Mouse (Mus musculus): ENCODE measurements around the gene Rnf146. TPM values are rescaled to one million over a fixed set of nuclear protein-coding genes. Genes with fewer than 3 reads are reported as not detected.
A peak's percentile ranks its signal among the peaks of the same experiment; 100 is the strongest.
"Not testable (repeated sequence)": the region's sequence is repeated elsewhere in the genome, so short reads cannot be mapped to it uniquely, and the experiment has no call there.

Rnf146 gene
- 67.3 and 69.7 TPM in 2 replicates for polyA plus RNA-seq (2014; fragmentation: Nextera tagmentation; extraction: Ambion mirVana)

GRCm38 (mm10) chr10:29362197-29362900, at the start of gene Rnf146:
Rnf146 (minus strand) TSS chr10:29362442.
- Histone ChIP-seq H3K4me2 (peak within 1 kb of the TSS; percentile 64), H3K27me3 (ENCODE audit: control insufficient read depth, insufficient read depth, low read length) (no peaks in the 10 kb centered on the region), H3K9me3 (ENCODE audit: control insufficient read depth, low read length) (no peaks in the 10 kb centered on the region), H3K4me1 (ENCODE audit: control insufficient read depth, insufficient read depth, low read length) (peaks cover 7% of the 10 kb centered on the region), H3K36me3 (ENCODE audit: control insufficient read depth, insufficient read depth, low read length) (no peaks in the 10 kb centered on the region), H3K27ac (ENCODE audit: low read depth, low read length) (peak within 1 kb of the TSS; percentile 97), H3K9ac (ENCODE audit: low read length) (peak within 1 kb of the TSS; percentile 97), H3K4me3 (ENCODE audit: low read depth, low read length) (peak within 1 kb of the TSS; percentile 93)
- DNase-seq (ENCODE audit: low spot score, missing footprints) (no peak), ATAC-seq (ENCODE audit: low FRiP score) (no peak)
- 10% methylated on average over 15 of the region's 15 CpGs for WGBS

DNA sequence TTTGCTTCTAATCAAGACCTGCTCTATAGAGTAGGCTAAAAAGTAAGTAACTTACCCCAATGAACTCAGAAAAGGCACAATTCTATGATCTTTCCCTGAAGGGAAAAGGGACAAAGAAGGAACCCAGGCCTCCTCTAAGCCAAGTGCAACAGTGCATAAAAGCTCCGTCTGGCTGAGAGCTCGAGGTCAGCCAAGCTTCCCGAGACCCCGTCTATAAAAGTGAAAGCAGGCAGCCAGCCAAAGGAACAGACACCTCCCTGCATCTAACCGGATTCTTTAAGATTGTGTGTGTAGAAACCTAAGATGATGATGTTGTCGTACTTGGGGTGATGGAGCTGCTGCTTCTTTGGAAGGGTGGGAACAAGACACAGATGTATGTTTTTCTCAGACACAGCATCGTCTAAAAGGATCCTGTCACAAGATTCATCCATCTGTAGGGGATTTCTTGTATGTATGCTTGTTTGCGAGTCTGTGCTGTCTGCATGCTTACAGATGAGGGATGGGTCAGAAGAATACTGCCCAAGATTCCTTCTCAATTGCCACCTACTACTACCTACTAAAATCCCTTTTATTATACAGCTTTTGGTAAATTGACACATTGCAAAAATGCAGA, 40.5 kb upstream of the Rnf146 start:
- 45% methylated on average over 8 of the region's 8 CpGs for WGBS
- Histone ChIP-seq H3K4me3 (ENCODE audit: low read depth, low read length) (no peak overlapping the region), H3K4me2 (no peak overlapping the region), H3K4me1 (ENCODE audit: control insufficient read depth, insufficient read depth, low read length) (no peaks in the 10 kb centered on the region), H3K9me3 (ENCODE audit: control insufficient read depth, low read length) (no peaks in the 10 kb centered on the region), H3K9ac (ENCODE audit: low read length) (no peak overlapping the region), H3K27ac (ENCODE audit: low read depth, low read length) (no peak overlapping the region), H3K36me3 (ENCODE audit: control insufficient read depth, insufficient read depth, low read length) (no peaks in the 10 kb centered on the region), H3K27me3 (ENCODE audit: control insufficient read depth, insufficient read depth, low read length) (no peaks in the 10 kb centered on the region)
- DNase-seq (ENCODE audit: low spot score, missing footprints), result peak; percentile 86
- peak; percentile 68; the same call in 1 of the 2 replicates for ATAC-seq (ENCODE audit: low FRiP score)

DNA sequence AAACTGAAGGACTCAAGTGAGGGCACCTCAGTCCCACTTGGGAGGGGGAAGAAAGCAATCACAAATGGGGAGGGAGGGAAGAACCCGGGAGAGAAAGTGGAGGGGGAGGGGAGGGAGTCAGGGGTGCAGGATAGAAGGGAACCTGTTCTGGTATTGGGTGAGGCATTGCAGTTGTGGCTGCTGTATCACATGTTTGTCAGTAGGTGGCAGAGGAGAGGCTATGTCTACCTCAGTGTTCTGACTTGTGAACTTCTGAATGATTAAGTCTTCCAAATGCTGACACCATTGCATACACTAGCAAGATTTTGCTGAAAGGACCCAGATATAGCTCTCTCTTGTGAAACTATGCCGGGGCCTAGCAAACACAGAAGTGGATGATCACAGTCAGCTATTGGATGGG, 32.6 kb upstream of the Rnf146 start:
- 0 out of 2 replicates have a peak, but pooled peaks have one; percentile 24 for ATAC-seq (ENCODE audit: low FRiP score)
- not testable (repeated sequence) for H3K36me3 ChIP-seq (ENCODE audit: control insufficient read depth, insufficient read depth, low read length); H3K4me3 ChIP-seq (ENCODE audit: low read depth, low read length); H3K27ac ChIP-seq (ENCODE audit: low read depth, low read length); H3K4me2 ChIP-seq; H3K9me3 ChIP-seq (ENCODE audit: control insufficient read depth, low read length); H3K9ac ChIP-seq (ENCODE audit: low read length); DNase-seq (ENCODE audit: low spot score, missing footprints); H3K27me3 ChIP-seq (ENCODE audit: control insufficient read depth, insufficient read depth, low read length); H3K4me1 ChIP-seq (ENCODE audit: control insufficient read depth, insufficient read depth, low read length)
- 66% methylated on average over 2 of the region's 2 CpGs for WGBS

DNA sequence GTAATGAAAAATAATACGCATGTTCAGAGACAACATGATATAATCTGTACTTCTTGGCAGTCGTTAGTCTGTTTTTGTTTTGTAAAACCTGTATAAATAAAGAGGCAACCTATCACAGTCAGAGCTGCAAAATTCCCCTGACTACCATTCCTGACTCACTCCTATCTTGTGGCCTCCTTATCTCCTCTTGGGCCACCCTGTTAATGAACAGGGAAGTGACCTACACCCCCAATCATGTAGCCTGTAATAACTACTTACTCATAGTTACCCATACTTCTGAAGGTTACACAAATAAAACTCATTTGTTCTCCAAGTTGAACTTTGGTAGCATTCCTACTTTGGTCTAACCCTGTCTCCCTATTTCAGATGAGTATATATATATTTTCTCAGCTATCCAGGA, 19.3 kb upstream of the Rnf146 start:
- H3K4me1 ChIP-seq (ENCODE audit: control insufficient read depth, insufficient read depth, low read length), result no peaks in the 10 kb centered on the region
- ATAC-seq (ENCODE audit: low FRiP score), result no peak
- no peak overlapping the region for H3K4me2 ChIP-seq
- H3K27me3 ChIP-seq (ENCODE audit: control insufficient read depth, insufficient read depth, low read length), result no peaks in the 10 kb centered on the region
- WGBS, result 87% methylated on average over 2 of the region's 2 CpGs
- no peaks in the 10 kb centered on the region for H3K36me3 ChIP-seq (ENCODE audit: control insufficient read depth, insufficient read depth, low read length)
- H3K27ac ChIP-seq (ENCODE audit: low read depth, low read length), result no peak overlapping the region
- H3K9me3 ChIP-seq (ENCODE audit: control insufficient read depth, low read length), result no peaks in the 10 kb centered on the region
- no peak for DNase-seq (ENCODE audit: low spot score, missing footprints)
- H3K9ac ChIP-seq (ENCODE audit: low read length), result no peak overlapping the region
- no peak overlapping the region for H3K4me3 ChIP-seq (ENCODE audit: low read depth, low read length)

DNA sequence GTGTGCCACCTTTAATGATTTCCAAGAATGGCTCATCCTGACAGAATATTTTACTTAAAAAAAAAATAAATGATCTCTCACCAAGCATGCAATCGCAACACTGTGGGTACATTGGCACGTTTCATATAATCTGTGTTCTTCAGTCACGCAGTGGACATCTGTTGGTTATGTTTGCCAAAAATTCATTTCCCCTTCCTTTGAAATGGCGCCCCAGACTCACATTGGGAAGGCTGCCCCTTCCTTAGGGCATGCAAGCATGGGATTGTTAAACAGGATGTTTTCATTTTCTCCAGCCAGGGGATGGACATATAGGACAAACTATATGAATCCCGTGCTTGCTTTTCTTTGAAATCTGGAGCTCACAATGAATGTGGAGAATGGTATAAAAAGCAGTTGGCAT, 11.8 kb upstream of the Rnf146 start:
- H3K27me3 ChIP-seq (ENCODE audit: control insufficient read depth, insufficient read depth, low read length), result no peaks in the 10 kb centered on the region

GRCm38 (mm10) chr10:29361464-29362196, 612 bp downstream of the Rnf146 start:
- Histone ChIP-seq H3K27ac (ENCODE audit: low read depth, low read length) (peak overlapping the region; percentile 97), H3K36me3 (ENCODE audit: control insufficient read depth, insufficient read depth, low read length) (no peaks in the 10 kb centered on the region), H3K9me3 (ENCODE audit: control insufficient read depth, low read length) (no peaks in the 10 kb centered on the region), H3K4me1 (ENCODE audit: control insufficient read depth, insufficient read depth, low read length) (peaks cover 7% of the 10 kb centered on the region), H3K4me3 (ENCODE audit: low read depth, low read length) (peak overlapping the region; percentile 93), H3K27me3 (ENCODE audit: control insufficient read depth, insufficient read depth, low read length) (no peaks in the 10 kb centered on the region), H3K9ac (ENCODE audit: low read length) (peak overlapping the region; percentile 97), H3K4me2 (peak overlapping the region; percentile 64)
- WGBS, result under 1% methylated on average over 40 of the region's 100 CpGs
- peak; percentile 97 for ATAC-seq (ENCODE audit: low FRiP score)
- peak; percentile 99 for DNase-seq (ENCODE audit: low spot score, missing footprints)

More for the DNA sequence above, 11.8 kb upstream of the Rnf146 start:
- Histone ChIP-seq H3K36me3 (ENCODE audit: control insufficient read depth, insufficient read depth, low read length) (no peaks in the 10 kb centered on the region), H3K27ac (ENCODE audit: low read depth, low read length) (no peak overlapping the region), H3K4me1 (ENCODE audit: control insufficient read depth, insufficient read depth, low read length) (no peaks in the 10 kb centered on the region), H3K4me3 (ENCODE audit: low read depth, low read length) (no peak overlapping the region), H3K4me2 (no peak overlapping the region), H3K9me3 (ENCODE audit: control insufficient read depth, low read length) (no peaks in the 10 kb centered on the region), H3K9ac (ENCODE audit: low read length) (no peak overlapping the region)
- no peak for ATAC-seq (ENCODE audit: low FRiP score)
- WGBS, result 89% methylated on average over 5 of the region's 5 CpGs
- DNase-seq (ENCODE audit: low spot score, missing footprints), result no peak

DNA sequence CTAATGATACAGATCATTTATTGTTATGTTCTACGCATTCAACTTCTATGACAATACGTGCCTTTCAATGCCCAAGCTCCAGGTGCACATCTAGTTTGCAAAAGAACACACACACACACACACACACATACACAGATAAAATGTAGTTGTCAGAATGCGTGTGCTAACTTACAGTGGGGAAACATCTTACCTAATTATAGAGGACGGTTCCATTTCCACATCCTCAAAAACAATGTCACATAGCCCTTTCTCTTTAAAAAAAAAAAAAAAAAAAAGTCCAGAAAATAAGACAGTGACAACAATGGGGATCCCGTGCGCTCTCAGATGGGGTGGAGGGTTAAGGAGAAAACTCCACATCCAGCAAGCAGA, 1.2 kb downstream of the Rnf146 start:
- Histone ChIP-seq H3K4me1 (ENCODE audit: control insufficient read depth, insufficient read depth, low read length) (peaks cover 7% of the 10 kb centered on the region), H3K27me3 (ENCODE audit: control insufficient read depth, insufficient read depth, low read length) (no peaks in the 10 kb centered on the region), H3K9ac (ENCODE audit: low read length) (peak overlapping the region; percentile 97), H3K9me3 (ENCODE audit: control insufficient read depth, low read length) (no peaks in the 10 kb centered on the region), H3K4me2 (peak overlapping the region; percentile 53), H3K27ac (ENCODE audit: low read depth, low read length) (peak overlapping the region; percentile 97), H3K36me3 (ENCODE audit: control insufficient read depth, insufficient read depth, low read length) (no peaks in the 10 kb centered on the region), H3K4me3 (ENCODE audit: low read depth, low read length) (peak overlapping the region; percentile 93)
- WGBS, result 2% methylated on average over 6 of the region's 6 CpGs
- DNase-seq (ENCODE audit: low spot score, missing footprints) (no peak), ATAC-seq (ENCODE audit: low FRiP score) (no peak)

DNA sequence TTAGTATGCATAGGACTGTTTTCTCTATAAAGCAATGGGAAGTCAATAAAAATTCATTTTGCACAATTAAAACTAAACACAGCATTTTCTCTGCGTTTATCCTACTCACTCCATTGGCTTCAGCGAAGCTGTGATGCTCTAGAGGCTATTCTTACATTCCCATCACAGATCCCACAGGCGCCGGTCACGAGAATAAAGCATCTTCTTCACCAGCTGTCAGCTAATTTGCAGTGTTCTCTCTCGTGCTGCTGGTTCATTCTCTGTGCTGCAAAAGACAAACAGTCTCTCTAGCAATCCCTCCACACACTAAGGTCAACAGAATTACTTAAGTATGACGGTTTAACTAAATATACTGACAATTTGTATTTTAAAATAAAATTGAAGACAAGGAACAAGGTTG, 8.1 kb downstream of the Rnf146 start:
- no peaks in the 10 kb centered on the region for H3K4me1 ChIP-seq (ENCODE audit: control insufficient read depth, insufficient read depth, low read length)
- no peak overlapping the region for H3K27ac ChIP-seq (ENCODE audit: low read depth, low read length)

DNA sequence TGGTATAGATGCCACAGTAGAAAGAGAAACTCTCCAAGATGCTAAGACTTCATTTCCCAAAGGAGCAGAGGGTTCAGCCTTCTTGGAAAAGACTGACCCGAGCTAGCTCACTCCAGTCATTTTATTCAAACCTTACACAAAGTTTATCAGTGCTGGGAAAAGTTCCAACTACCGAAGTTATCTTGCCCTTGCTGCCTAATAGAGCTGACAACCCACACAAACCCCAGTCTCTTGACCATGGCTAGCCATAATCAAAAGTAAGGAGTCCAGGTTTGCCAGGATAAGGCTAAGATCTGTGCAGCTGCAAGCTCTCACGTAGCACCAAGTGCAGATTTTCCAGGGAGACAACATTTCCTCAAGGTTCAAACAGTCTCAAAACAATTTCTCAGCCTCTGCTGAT, 9.7 kb downstream of the Rnf146 start:
- H3K36me3 ChIP-seq (ENCODE audit: control insufficient read depth, insufficient read depth, low read length), result peaks cover under 1% of the 10 kb centered on the region; the same call in 1 of the 2 replicates

More for the DNA sequence above, 8.1 kb downstream of the Rnf146 start:
- Histone ChIP-seq H3K36me3 (ENCODE audit: control insufficient read depth, insufficient read depth, low read length) (no peaks in the 10 kb centered on the region), H3K4me2 (no peak overlapping the region), H3K9ac (ENCODE audit: low read length) (no peak overlapping the region), H3K9me3 (ENCODE audit: control insufficient read depth, low read length) (no peaks in the 10 kb centered on the region), H3K4me3 (ENCODE audit: low read depth, low read length) (no peak overlapping the region), H3K27me3 (ENCODE audit: control insufficient read depth, insufficient read depth, low read length) (no peaks in the 10 kb centered on the region)
- no peak for DNase-seq (ENCODE audit: low spot score, missing footprints)
- 70% methylated on average over 7 of the region's 7 CpGs for WGBS
- ATAC-seq (ENCODE audit: low FRiP score), result 0 out of 2 replicates have a peak, but pooled peaks have one; percentile 10

More for the DNA sequence above, 9.7 kb downstream of the Rnf146 start:
- Histone ChIP-seq H3K4me2 (no peak overlapping the region), H3K9ac (ENCODE audit: low read length) (no peak overlapping the region), H3K9me3 (ENCODE audit: control insufficient read depth, low read length) (no peaks in the 10 kb centered on the region), H3K4me3 (ENCODE audit: low read depth, low read length) (no peak overlapping the region), H3K27ac (ENCODE audit: low read depth, low read length) (no peak overlapping the region), H3K4me1 (ENCODE audit: control insufficient read depth, insufficient read depth, low read length) (no peaks in the 10 kb centered on the region), H3K27me3 (ENCODE audit: control insufficient read depth, insufficient read depth, low read length) (no peaks in the 10 kb centered on the region)
- DNase-seq (ENCODE audit: low spot score, missing footprints), result peak; percentile 83
- ATAC-seq (ENCODE audit: low FRiP score), result no peak
- WGBS, result 79% methylated on average over 3 of the region's 3 CpGs

All from midbrain, embryonic 11.5 days (tissue).